Mouse (Mus musculus) heart, adult 10 weeks (tissue): ENCODE data around the gene Shank2. TPM values are rescaled to one million over a fixed set of nuclear protein-coding genes. Genes with fewer than 3 reads are reported as not detected.

Experiments used
- polyA plus RNA-seq: library from polyadenylated mRNA; stranded (reverse); fragments of 350-450 nt; fragmentation: Illumina TruSeq; extraction: RNeasy Lipid Tissue Mini Kit (QIAGEN cat#74804); gene quantifications from one replicate; pipeline ENCODE4 v1.2.3, GENCODE M21; 2014; ENCODE audit warnings: low read depth, low replicate concordance

Shank2 gene
- 0.18 TPM for polyA plus RNA-seq

DNA sequence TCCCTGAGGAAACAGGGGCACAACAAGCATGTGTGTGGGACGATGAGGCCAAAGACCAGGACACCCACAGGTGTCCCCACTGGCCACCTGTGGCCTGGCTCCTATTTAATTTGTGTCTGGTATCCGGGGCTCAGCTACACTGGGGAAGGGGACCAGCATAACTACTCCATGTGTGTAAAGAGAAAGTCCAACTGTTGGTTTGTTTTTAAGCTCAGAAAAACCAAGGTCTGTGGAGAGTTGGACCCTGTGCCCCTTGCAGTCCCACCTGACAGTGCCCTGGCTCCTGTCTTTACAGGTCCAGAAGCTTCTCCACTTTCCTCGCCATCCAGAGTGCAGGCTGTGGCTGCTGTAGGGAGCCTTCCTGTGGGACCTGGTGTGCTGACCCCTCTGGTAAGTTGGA, at the start of gene Shank2:
Gene Shank2 (plus strand): TSS at position 301 of the 400 bp plus-strand sequence.

DNA sequence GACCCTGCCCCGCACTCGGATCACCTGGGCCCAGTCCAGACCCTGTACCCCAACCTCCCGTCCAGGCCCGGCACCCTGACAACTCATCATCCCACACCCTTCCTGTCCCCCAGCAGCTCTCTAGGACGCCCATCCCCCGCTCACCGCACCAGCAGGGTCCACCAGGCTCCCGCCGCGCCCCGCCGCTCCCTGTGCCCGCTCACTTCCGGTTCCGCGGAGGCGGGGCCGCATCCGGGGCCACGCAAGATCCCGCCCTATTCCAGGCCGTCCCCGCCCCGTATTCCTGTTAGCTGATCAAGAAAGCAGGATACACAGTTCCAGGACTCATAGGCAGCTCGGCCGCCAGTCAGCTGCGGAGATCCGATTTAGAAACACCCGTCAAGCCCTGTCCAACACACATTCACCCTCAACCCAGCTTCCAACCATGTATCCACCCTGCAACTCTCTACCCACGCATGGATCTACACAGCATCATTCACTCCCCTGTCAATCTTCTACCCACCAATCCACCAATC, 468.9 kb downstream of the Shank2 start, which contains the start of gene Cttn:
Gene Cttn (minus strand): TSS at position 465 of the 515 bp plus-strand sequence.

Other genes starting within 250 kb of the Shank2 start
- gene Osbpl5, start 244.9 kb upstream of the Shank2 start, polyA plus RNA-seq: 12.6 TPM
- gene Mrgprg, start 234.9 kb upstream of the Shank2 start, polyA plus RNA-seq: not detected
- 0.89 TPM for gene Mrgpre, start 217.4 kb upstream of the Shank2 start, polyA plus RNA-seq
- 7.5 TPM for gene Nadsyn1, start 179.1 kb upstream of the Shank2 start, polyA plus RNA-seq
- gene Dhcr7, start 178.8 kb upstream of the Shank2 start, polyA plus RNA-seq: 6.6 TPM
- gene Gm498, start 135.1 kb upstream of the Shank2 start, polyA plus RNA-seq: not detected